Mouse (Mus musculus) cerebellum, postnatal 36 days (tissue): ENCODE data around the gene Zbtb20.

Source experiments
- DNase-seq, 2 experiments: peaks; one replicate each; pipeline ENCODE4 v3.0.0; 2021 to 2022; ENCODE audit warnings: mixed read lengths in 2 of 2

The Zbtb20 gene

DNA sequence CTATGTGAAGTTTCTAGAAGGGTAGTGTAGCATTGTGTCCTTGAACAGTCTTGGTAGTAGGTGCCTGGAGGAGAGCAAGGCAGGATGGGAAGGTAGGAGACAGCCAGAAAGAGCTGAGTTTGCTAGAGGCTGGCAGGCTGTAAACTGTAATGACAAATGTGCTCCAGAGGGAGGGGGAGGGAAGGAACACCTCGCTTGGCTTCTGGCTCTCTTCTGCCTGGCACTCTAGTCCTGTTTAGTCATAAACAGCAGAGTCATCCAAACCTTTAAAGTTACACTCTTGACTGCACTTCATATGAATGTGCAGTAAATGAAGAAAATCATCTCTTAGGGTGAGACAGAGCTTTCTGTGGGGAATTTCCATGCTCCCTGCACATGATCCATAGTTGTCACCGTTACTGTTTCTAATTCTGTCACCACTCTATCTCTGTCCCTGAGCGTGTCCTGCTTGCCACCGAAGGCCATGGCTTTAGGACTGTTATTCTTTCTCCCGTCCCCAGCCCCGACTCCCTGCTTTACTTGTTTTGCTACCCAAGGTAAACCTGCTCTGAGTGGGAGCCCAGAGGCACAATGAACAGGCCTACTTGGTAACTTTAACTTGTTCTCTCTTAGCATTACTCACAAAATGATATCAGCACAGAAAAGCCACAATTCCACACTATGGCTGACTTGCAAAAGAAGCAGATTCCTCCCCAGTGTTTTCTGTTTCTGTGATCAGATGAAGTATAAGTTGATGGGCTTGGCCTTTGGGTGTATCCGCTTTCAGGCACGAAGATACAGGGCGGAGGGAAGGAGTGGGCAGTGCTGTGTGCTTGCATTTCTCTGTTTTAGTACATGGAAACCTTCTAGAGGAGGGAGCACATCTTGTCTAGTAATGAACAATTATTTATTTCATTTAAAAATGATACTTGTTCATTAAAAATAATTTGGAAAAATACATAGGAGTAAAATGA lies 427.8 kb downstream of the Zbtb20 start:
- peak; percentile 44 to 48 for DNase-seq

DNA sequence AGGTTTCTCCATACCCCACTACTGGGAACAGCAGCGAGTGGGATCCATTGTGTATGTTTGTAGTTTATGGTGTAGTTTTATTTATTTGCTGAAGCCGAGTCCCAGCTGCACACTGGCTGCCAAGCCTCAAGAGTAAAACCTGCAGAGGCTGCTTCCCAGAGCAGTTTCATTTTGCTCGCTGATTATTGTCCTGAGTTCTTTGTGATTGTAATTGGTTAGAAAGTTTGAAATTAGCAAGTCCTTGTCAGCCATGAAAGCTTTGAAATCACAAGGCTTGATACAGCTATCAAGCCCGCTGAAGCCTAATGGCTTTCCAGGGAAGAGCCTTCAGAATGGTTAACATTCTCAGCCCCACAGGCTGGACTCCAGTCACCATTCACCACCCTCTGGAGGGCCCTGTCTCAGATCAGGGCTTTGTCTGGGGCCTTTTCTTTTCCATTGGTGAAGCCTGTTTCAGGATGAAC lies 434.3 kb downstream of the Zbtb20 start:
- DNase-seq: no peak

DNA sequence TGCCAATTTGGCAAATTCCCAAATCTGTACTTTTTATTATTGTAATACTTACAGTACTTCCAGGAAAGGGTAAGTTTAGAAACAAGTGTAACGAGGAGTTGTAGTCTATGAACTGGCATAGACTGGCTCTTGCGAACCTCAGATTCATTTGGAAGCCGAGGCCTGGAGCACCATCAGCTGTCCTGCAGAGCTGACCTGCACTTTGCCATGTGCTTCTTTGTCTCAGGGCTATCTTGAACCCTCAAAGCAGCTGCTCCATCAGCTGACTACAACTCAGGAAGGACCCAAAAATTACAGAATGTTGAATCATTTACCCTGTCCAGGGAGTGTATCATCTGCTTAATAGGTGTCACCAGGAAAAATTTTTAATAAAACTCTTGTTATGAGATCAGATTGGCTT lies 448.3 kb downstream of the Zbtb20 start:
- no peak for DNase-seq

DNA sequence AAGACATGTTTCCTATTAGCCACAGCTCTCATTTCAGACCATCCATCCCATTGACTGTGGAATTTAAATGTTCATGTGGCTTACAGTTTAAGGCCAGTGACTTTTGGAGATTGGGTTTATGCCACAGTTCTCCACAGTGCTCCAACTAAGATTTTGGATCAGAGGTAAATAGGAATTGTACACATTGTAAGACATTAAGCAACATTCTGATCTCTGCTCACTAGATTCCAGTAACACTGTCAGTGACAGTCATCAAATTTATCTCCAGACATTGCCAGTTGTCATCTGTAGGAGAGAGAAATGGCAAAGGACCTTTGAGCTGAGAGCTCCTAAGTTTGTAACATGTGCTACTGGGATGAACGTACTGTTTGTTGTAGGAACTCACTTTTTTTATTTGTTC lies 452.5 kb downstream of the Zbtb20 start:
- no peak for DNase-seq

DNA sequence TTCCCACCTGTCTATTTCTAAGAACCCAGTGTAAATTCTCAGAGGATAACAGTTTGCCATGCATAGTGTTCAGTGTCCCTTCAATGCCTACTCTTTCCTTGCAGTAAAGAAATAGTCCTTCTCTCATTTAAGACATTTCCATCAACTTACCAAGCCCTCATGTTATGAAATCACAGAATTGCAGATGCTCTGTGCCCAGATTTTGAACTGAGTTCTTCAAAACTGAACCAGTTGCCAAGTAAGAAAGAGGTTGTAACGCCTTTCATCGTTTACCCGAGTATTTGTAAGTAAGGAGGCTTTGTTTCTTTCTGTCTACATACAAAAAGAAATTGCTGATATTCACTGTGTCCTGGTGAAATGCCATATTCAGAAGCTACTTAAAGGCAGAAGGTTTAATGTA lies 454.5 kb downstream of the Zbtb20 start:
- no peak for DNase-seq

DNA sequence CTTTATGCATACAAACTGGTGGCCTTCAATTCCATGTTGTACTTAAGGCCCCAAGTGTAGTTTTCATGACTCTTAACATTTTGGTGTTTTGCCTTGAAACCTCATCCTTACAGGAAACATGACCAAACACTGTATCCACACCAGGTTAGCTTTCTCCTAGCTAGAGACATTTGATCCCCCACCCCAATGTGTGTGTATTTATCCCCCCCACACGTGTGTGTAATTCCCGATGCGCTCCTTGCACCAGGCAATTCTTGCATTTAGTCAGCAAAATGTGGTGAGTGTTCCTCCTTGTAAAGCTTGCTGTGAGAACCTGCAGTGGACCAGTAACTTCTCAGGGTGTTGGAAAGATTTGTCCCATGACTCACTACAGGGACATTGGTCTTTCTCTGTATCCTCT lies 455.8 kb downstream of the Zbtb20 start:
- no peak for DNase-seq

DNA sequence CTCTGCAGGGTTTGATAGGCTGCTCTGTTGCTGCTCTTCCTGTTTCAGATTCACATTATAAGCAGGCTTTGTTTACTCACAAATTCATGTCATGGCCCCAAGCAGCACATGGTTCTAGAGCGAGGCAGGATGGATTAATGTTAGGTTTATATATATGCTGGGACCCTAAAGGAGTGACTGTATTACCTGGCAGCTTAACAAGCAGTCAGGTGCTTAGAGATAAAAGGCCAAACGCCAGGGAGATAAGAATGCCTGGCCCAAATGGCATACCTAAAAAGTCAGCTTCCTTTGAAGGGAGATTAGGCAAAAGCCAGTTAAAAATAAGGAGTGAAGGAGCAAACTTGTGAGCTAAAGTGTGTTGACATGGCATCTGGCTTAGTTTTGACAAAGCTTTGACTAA lies 457.1 kb downstream of the Zbtb20 start:
- DNase-seq: no peak

DNA sequence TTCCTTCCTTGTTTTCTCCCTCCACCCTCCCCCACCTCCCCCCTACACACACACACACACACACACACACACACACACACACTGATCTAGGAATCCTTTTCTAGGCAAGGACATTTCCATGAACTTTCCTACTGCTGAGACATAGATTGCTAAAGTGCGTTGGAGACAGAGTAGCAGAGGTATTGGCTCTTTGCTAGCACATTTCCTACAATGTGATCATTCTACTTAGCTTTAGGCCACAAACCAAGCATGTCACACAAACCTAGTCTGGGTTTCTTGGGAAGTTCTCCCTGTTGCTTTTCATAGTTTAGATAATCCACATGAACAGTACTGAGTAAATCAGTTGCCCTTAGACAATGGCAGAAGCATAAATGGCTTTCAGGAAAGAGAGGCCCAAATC lies 457.6 kb downstream of the Zbtb20 start:
- no peak for DNase-seq

DNA sequence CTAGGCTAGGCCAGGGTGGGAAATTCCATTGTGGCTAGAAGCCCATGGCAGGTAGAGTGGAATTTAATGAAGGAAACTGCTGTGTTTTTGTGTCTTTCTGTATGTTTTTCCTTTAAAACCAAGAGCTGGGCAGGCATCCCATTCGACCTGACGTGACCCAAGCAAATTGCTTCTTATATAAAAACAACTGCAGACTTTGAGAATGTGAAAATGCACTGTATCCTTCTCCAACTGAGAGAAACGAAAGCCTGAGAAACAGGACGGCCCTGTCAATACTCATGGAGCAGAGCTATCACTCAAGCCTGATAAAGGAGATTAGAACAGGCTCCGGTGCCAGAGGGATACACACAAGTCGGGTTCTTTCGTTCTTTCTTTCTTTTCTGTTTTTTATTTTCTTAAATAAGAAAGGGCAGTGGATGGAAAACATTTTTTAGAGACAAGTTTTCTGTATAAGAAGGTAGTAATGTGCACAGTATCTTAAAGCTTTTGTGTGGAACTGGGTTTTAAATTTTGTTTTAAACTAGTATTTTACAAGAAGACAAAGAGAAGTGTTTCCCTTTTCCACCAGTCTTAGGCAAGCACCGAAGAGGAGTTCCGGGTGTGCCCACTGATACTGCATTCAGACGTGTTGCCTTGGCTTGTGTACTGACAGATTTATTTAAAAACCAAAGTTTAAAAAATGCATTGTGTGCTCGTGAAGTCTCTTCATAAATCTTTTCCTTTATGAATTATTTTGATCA lies 458.9 kb downstream of the Zbtb20 start:
- peak; percentile 39 to 42 for DNase-seq

DNA sequence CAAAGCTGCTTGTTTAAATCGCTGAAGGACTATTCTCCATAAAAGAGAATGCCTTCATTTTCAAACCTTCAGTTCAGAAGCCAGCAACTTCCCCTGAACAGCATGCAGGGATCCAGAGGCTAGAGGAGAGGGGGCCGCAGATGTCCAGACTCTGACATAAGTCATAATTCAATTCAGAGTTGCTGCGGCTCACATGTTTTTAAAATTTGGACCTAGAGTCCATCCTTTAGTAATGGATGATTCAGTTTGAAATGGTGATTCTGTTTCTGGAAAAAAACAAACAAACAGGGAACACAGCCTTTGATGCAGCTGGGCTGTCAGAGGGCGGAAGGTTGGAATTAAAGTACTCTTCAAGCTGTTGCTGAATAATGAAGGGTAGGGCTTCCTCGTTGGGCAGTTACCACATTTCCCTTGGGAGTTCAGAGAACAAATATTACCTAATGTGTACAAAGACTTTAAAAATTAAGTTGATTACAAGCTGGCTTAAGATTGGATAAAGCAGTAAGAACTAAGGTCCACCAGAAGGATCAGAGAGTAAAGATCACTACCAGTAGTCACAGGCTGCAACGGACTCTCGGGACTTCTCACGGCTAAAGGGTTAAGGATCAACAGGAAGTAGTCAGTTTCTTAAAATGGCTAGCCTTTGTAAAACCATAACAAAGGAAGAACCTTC lies 459.6 kb downstream of the Zbtb20 start:
- no peak for DNase-seq

DNA sequence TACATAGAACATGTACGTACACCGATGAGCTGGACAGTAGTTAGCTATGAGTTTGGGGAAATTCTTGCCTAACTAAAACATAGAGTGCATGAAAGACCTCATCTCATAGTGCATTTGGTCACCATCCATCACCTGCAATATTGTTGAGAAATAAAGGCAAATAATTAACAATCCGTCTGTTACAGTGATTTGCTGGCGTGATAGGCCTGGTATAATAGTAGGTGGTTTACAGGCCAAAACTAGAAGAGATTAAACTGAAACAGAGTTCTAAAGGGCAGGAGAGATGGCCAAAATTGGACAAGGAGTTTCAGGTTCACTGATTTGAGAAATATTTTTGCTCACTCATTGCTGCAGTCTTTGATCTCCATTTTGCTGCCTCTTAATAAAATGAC lies 460.1 kb downstream of the Zbtb20 start:
- no peak for DNase-seq

DNA sequence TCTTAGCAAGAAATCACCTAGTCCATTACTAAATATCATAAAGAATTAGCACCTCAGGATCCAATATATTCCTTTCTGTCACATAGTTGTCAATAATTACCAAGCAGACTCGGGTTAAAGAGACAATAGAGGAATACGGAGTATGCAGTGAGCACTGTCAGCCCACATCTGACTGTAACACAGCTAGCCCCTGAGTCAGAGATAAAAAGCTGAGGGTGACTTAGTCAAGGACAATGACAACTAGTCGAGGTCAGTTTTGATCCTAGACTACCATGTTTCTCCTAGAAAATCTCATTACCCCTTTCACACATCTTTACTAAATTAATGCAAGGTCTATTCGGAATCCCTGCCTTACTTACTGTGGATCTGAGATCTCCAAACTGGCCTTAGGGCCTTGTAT lies 465.0 kb downstream of the Zbtb20 start:
- no peak for DNase-seq

DNA sequence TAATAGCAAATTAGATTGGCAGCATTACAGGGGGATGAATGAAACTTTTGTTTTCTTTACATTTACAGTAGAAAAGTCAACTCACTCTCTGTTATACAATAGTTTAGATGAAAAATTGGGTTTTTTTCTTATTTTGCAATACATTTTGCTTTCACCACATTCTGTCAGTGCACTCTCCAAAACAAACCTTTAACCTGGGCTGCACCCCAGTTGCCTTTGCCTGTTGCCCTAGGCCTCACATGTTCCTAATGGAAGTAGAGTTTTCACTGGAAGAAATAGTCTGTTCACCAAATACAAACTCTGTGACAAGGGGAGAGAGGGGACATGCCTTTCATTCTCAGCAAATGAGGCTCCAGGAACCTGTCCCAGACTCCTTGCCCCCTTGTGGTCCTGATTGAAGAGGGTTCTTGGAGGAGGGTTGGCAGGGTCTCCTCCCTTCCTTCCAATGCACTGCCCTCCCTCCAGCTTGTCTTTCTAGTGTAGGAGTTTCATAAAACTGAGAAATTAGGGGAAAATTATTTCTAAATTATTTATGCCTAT lies 466.3 kb downstream of the Zbtb20 start:
- DNase-seq: no peak

DNA sequence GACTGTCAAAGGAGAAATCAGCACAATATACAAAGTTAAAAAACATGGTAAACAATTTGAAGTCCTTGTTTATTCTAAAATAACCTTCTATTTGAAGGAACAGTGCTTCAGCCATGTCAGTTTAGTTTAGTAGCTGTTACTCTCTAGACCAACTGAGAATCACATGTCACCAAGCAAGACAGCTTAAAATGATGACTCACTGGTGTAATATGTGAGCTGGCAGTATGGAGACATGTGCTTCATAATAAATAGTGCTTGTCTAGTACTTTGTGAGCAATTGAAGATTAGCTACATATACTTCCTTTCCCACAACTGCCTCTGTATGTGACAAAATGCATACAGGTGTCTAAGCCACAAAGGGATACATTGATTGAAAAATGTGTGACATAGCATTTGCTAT lies 470.4 kb downstream of the Zbtb20 start:
- no peak for DNase-seq

DNA sequence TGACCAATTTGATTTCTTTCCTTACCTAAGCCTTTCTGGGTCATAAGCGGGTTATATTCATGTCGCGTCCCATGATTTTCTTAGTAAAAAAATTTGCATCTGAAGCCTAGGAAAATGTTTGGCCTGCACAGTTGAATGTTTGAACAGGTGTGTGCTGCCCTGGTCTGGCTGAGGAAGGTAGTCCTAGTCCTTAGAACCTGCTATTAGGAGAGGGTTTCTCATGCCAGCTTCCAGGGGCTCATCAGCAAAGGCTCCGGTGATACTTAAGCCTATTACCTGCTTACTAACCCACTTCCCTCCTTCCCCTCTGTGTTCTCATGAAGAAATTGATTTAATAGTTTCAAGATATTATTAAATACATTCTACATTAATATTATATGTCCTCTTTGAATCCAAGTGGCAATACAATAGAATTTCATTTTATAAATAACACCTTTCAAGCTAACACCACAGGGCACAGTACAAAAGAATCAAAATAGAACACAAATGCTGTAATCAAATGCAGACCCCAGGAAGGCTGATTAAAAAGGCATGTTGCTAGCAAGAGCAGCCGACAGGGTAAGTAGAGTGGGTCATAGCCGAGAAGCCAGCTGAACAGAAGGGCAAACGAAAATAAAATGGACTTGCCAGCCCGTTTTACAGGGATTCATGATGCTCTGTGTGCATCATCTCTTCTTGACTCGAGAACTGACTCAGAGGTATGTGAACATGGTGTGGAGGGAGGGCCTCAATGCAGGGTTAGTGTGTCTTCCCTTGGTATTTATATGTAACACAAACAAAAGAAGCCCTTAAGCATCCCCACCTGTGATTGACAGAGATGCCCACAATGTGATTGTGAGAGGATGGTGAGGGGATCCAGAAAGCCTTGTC lies 480.3 kb downstream of the Zbtb20 start:
- DNase-seq: no peak

DNA sequence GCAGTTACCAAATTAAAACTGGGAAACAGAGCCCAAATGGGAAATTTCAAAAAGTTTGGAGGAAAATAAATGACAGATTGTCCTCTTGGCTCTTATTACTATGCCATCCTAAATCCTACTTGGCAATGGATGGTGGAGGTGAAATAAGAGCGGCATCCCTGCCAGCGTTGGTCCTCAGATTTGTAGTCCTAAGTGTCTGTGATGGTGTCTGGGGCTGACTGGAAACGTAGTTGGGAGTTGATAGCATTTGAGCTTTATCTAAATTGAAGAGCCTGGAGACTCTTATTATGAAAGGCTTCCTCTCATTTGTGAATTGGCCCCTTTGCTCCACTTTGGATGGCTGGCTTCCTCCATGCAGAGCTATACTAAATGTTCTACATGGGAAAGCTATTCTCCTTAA lies 483.9 kb downstream of the Zbtb20 start:
- DNase-seq: peak; percentile 57 to 66

DNA sequence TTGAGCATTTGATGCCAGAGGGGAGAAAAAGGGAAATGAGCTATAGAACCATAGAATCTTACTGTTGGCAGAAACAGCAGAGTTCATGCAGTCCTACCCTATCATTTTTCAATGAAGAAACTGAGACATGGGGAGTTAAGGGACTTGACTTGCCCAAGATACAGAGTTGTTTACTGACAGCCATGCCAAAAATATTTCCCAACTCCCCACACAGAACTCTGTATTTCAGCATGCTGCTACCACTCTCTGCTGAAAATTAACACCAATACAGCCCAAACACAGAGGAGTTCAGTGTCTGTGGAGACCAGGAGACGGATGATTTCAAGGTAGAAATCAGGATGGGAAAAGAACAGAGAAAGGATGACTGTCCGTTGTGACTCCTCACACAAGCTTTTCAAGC lies 484.4 kb downstream of the Zbtb20 start:
- no peak for DNase-seq

DNA sequence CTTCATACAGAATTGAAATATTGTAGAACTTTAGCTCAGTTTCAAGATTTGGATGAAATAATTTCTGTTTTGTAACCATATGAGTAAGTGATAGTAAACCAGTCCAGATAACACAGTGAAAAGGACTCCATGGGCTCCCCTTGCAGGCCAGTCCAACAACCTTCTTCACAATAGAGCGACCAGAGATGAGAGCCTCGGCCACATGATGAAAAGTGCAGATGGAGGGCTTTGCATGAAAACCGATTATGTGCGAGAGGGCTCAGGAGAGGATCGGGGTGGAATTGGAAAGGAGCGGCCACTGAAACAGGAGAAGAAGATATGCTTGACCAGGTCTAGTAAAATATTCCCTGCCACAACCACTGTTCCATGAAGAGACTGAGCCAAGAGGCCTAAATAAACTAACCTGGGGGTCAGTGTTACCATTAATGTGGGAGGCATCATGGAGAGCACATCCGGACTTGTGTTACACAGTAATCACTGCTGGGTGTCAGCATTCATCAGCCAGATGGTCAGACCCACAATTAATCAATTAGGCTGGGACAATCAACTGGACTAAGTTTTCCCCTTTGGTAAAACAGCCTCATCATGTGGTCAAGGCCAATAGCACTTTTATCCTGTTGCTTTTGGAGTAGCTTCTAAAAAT lies 485.3 kb downstream of the Zbtb20 start:
- DNase-seq: no peak

DNA sequence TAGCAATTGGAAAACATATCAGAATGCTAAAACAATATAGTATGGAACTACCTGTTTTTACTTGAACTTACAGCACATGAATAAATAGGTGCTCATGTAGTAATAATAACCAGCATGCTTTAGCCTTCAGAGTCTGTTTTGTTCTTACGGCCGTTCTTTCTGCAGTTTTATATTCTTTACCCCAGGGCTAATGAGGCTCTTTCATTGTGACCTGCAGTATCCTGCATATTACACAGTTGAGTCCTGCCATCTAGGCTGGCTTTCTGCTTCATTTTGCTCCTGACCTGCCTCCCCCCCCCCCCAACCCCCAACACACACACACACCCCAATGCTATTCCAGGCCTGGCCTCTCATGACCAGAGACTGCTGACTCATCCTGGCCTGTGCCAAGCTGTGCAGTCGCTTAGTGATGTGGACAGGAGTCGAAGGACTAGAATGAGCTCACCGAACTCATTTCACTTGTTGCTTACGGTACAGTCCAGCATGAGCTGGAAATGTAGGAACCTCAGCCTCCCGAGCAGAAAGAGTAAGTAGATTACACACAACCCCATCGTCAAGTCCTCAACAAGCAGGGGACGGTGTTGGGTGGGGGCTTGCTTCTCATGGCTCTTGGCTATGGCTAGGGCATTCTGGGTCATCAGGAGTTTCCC lies 487.1 kb downstream of the Zbtb20 start:
- DNase-seq: peak; percentile 39 to 45

DNA sequence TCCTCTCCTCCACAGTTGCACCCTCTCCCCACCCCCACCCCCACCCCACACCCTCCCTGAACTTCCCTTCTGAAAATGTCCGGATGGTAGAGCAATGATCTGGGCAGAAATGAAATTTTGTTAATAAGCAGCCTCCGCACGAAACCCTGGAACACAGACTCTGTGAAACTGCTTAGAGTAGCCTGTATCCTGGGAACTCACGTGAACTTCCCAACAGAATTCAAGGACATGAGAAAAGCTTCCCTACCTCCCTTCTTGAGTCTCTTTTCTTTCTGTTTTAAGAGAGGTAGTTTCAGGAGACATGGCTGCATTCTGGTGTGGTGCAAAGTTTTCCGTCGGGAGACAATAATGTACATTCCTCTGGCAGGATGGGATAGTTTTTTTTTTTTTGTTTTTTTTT lies 487.6 kb downstream of the Zbtb20 start:
- DNase-seq: no peak
